Mouse (Mus musculus) cerebellum, postnatal 25 days (tissue): ENCODE data around the gene Kcnip3.
A peak's percentile ranks its signal among the peaks of the same experiment; 100 is the strongest.

Source experiments
- DNase-seq, 2 experiments: peaks; one replicate each; pipeline ENCODE4 v3.0.0; 2021; ENCODE audit warnings: mixed read lengths in 2 of 2

Gene Kcnip3

GRCm38 (mm10) chr2:127462314-127462713, 59.6 kb downstream of the Kcnip3 start:
- DNase-seq: peak; percentile 74 to 81

GRCm38 (mm10) chr2:127461351-127461750, 60.5 kb downstream of the Kcnip3 start:
- no peak for DNase-seq

GRCm38 (mm10) chr2:127459341-127459740, 62.6 kb downstream of the Kcnip3 start:
- DNase-seq: peak; percentile 58 to 70

GRCm38 (mm10) chr2:127453764-127454163, 68.1 kb downstream of the Kcnip3 start:
- peak; percentile 80 to 87 for DNase-seq

- DNase-seq: no peak
Measured at GRCm38 (mm10) chr2:127453141-127453540, 68.8 kb downstream of the Kcnip3 start.

- DNase-seq: no peak
Measured at GRCm38 (mm10) chr2:127451748-127452147, 70.1 kb downstream of the Kcnip3 start.

GRCm38 (mm10) chr2:127449691-127450090, 72.2 kb downstream of the Kcnip3 start:
- DNase-seq: peak in 1 of 2 experiments; percentile 33

- no peak for DNase-seq
Measured at GRCm38 (mm10) chr2:127446847-127447246, 75.0 kb downstream of the Kcnip3 start.

GRCm38 (mm10) chr2:127444055-127444789, 77.7 kb downstream of the Kcnip3 start, which contains the start of gene Fahd2a:
Gene Fahd2a (minus strand): TSS chr2:127444565.
- DNase-seq: peak; percentile 91 to 94

GRCm38 (mm10) chr2:127437697-127438096, 84.2 kb downstream of the Kcnip3 start:
- DNase-seq: no peak

- no peak for DNase-seq
Measured at GRCm38 (mm10) chr2:127435554-127435953, 86.3 kb downstream of the Kcnip3 start.

GRCm38 (mm10) chr2:127435135-127435534, 86.8 kb downstream of the Kcnip3 start:
- DNase-seq: peak in 1 of 2 experiments; percentile 34

- peak; percentile 51 to 64 for DNase-seq
Measured at GRCm38 (mm10) chr2:127433487-127434295, 88.2 kb downstream of the Kcnip3 start.

- peak; percentile 34 to 56 for DNase-seq
Measured at GRCm38 (mm10) chr2:127430238-127430637, 91.7 kb downstream of the Kcnip3 start.

- DNase-seq: no peak
Measured at GRCm38 (mm10) chr2:127424977-127425376, 96.9 kb downstream of the Kcnip3 start, which contains the start of gene Gpat2. Gene Gpat2 (plus strand): TSS chr2:127425199.

- DNase-seq: no peak
Measured at GRCm38 (mm10) chr2:127418266-127418970, 103.5 kb downstream of the Kcnip3 start.

- DNase-seq: no peak
Measured at GRCm38 (mm10) chr2:127416706-127417105, 105.2 kb downstream of the Kcnip3 start.

- DNase-seq: no peak
Measured at GRCm38 (mm10) chr2:127415806-127416205, 106.1 kb downstream of the Kcnip3 start.

- DNase-seq: no peak
Measured at GRCm38 (mm10) chr2:127411126-127411525, 110.8 kb downstream of the Kcnip3 start.
